Mouse (Mus musculus): ENCODE measurements at regions not wholly inside any gene's neighbourhood (a gene's known extent, or its start where the extent isn't known, plus 50 kb on each side); places are given as distances from the start of the nearest gene placed in this dataset.
A peak's percentile ranks its signal among the peaks of the same experiment; 100 is the strongest.

DNA sequence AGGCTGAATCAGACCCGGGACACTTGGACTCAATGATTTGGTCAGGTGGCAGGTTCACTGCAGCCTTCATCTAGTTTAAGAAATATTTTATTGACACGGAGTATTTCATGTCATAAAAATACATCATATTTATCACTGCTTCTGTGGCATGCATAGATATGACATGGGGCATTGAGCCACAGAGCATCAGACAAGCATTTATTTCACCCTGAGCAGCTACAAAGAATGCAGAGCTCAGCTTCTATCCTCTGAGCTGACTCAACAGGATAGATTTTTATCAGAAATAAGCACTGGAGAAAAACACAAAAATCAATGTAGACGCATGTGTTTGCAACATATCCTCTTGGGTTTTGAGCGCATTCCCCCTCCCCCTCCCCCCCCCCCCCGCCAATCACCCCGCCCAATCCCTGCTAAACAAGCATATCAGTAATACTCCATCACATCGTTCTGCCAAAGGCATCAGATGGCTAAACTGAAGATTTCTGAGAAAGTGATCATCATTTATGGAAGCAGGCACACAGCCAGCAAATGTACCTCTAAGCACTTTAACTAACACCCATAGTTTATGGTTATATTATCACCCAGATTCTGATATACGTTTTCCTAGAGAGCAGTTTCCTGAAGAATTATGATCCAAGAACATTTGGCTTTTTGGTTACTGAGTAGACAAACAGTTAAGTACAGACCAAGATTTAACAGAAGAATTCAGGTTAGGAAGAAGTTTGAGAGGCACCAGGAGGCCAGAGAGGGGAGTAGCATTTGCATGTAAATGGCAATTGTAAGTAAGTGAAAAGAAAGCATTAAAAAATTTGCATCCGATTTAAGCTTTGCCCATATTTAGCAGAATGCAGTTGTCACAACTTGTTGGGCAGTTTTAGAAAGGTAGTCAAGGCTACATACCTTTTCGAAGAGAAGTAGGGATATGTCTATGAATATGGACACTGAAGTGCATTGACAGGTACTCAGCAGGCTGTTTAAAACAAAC, 856.6 kb downstream of the Galc start:
- TF ChIP-seq POU5F1 (IDR thresholded peaks at IDR 0.05; ENCODE audit: borderline replicate concordance, low read length) (peak; percentile 54; the same call in 1 of the 2 replicates), CTCF (conservative IDR thresholded peaks at IDR 0.05; ENCODE audit: low read length) (no peak)
- Histone ChIP-seq H3K36me3 (ENCODE audit: insufficient read depth, low read length) (no peaks in the 10 kb centered on the region), H3K4me1 (replicated peaks; ENCODE audit: low read depth, low read length) (peaks cover 18% of the 10 kb centered on the region), H3K9me3 (ENCODE audit: low read length) (no peaks in the 10 kb centered on the region), H3K27me3 (ENCODE audit: insufficient read depth, low read length) (no peaks in the 10 kb centered on the region), H3K4me3 (replicated peaks; ENCODE audit: low read length) (no peak overlapping the region)

DNA sequence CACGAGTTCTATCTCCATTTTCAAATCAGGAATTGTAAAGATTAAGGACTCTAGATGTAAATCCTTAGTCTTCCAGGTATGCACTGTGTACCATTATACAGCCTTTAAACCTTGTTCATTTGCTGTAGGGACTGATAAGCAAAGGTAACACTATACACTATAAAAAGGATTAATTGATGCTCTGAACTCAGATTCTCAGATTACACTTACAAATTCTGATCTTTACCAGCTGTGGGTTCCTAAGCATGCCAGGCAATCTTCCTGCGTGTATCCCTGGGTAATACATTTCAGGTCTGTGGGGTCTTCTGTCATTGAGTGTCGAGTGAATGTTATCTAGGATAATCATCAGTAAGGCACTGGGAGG, 860.7 kb downstream of the Galc start:
- no peaks in the 10 kb centered on the region for H3K27me3 ChIP-seq (ENCODE audit: insufficient read depth, low read length)
- no peak for TF ChIP-seq NANOG (IDR thresholded peaks at IDR 0.05; ENCODE audit: borderline replicate concordance, low read length)
- no peak for TF ChIP-seq CTCF (conservative IDR thresholded peaks at IDR 0.05; ENCODE audit: low read length)
- no peak for TF ChIP-seq POU5F1 (IDR thresholded peaks at IDR 0.05; ENCODE audit: borderline replicate concordance, low read length)
- H3K9me3 ChIP-seq (ENCODE audit: low read length): no peaks in the 10 kb centered on the region
- peaks cover 15% of the 10 kb centered on the region for H3K4me1 ChIP-seq (replicated peaks; ENCODE audit: low read depth, low read length)
- no peak overlapping the region for H3K4me3 ChIP-seq (replicated peaks; ENCODE audit: low read length)
- no peaks in the 10 kb centered on the region for H3K36me3 ChIP-seq (ENCODE audit: insufficient read depth, low read length)

DNA sequence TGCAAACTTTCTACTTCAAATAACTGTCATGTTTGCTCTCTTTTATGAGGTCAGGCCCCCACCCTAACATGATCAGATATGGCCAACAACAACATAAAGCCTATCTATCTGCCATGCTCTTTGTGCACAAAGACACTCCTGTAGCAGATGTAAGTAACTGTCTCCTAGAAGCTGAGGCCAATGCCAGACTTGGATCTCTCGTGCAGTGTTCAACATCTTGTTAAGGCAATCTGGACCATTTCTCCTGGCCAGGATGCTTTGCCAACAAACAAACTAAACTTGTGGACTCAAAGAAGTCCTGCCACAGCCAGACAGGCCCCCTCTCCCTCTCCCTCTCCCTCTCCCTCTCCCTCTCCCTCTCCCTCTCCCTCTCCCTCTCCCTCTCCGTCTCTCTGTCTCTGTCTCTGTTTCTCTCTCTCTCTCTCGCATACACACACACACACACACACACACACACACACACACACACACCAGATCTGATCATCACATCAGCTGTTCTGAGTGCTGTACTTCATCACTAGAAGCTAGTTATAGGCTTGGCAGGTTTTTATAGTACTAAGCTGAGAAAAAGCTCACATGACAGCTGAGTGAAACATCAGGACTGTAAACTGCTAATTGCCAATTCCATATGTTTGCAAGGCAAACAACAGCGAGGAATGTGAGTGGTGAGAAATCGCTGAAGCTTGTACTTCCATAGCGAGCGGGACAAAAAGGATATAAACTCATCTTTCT, 861.2 kb downstream of the Galc start:
- H3K9me3 ChIP-seq (ENCODE audit: low read length): no peaks in the 10 kb centered on the region
- TF ChIP-seq POU5F1 (IDR thresholded peaks at IDR 0.05; ENCODE audit: borderline replicate concordance, low read length) (no peak), CTCF (conservative IDR thresholded peaks at IDR 0.05; ENCODE audit: low read length) (no peak), NANOG (IDR thresholded peaks at IDR 0.05; ENCODE audit: borderline replicate concordance, low read length) (no peak)
- no peak overlapping the region for H3K4me3 ChIP-seq (replicated peaks; ENCODE audit: low read length)
- H3K36me3 ChIP-seq (ENCODE audit: insufficient read depth, low read length): no peaks in the 10 kb centered on the region
- H3K27me3 ChIP-seq (ENCODE audit: insufficient read depth, low read length): no peaks in the 10 kb centered on the region
- peaks cover 9% of the 10 kb centered on the region for H3K4me1 ChIP-seq (replicated peaks; ENCODE audit: low read depth, low read length)

DNA sequence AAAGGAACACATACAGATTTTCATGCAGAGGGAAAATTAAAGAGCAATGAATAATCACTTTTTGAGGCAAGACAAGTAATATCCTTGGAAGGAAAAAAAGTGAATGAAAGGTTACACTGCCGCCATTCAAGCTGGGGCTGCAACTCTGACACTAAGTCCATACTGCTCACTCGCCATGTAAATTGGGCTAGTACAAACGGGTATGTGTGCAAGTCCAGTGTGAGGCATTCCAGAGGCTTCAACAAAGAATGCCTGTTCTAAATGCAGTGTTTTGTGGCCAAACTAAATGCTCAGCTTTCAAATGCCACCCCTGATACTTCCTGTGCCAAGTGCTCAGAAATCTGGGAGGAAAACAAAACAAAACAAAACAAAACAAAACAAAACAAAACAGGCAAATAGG, 897.5 kb downstream of the Galc start:
- Histone ChIP-seq H3K4me1 (replicated peaks; ENCODE audit: low read depth, low read length) (no peaks in the 10 kb centered on the region), H3K4me3 (replicated peaks; ENCODE audit: low read length) (no peak overlapping the region), H3K9me3 (ENCODE audit: low read length) (no peaks in the 10 kb centered on the region), H3K27me3 (ENCODE audit: insufficient read depth, low read length) (no peaks in the 10 kb centered on the region), H3K36me3 (ENCODE audit: insufficient read depth, low read length) (no peaks in the 10 kb centered on the region)
- TF ChIP-seq CTCF (conservative IDR thresholded peaks at IDR 0.05; ENCODE audit: low read length) (no peak), NANOG (IDR thresholded peaks at IDR 0.05; ENCODE audit: borderline replicate concordance, low read length) (no peak)

DNA sequence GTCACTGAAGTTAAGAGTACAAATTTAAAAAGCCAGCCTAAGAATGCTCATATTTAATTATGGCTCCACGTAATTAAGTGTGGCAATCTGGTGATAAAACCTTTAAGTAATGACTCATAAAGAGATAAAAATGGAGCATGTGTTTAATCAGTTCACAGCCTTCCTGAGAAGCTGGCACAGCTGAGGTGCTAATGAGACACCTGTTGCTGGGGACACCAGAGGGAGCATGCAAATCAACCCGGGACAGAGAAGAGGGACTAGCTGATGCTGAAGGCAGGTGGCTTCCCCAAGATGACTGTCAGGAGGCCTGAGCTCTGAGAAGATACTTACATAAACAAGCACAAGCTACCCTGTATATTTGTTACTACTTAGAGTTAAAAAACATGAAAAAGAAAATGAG, 898.6 kb downstream of the Galc start:
- H3K36me3 ChIP-seq (ENCODE audit: insufficient read depth, low read length): no peaks in the 10 kb centered on the region
- H3K9me3 ChIP-seq (ENCODE audit: low read length): no peaks in the 10 kb centered on the region
- H3K27me3 ChIP-seq (ENCODE audit: insufficient read depth, low read length): no peaks in the 10 kb centered on the region
- TF ChIP-seq CTCF (conservative IDR thresholded peaks at IDR 0.05; ENCODE audit: low read length): no peak
- TF ChIP-seq NANOG (IDR thresholded peaks at IDR 0.05; ENCODE audit: borderline replicate concordance, low read length): no peak
- no peak for TF ChIP-seq POU5F1 (IDR thresholded peaks at IDR 0.05; ENCODE audit: borderline replicate concordance, low read length)
- H3K4me1 ChIP-seq (replicated peaks; ENCODE audit: low read depth, low read length): no peaks in the 10 kb centered on the region
- H3K4me3 ChIP-seq (replicated peaks; ENCODE audit: low read length): no peak overlapping the region

DNA sequence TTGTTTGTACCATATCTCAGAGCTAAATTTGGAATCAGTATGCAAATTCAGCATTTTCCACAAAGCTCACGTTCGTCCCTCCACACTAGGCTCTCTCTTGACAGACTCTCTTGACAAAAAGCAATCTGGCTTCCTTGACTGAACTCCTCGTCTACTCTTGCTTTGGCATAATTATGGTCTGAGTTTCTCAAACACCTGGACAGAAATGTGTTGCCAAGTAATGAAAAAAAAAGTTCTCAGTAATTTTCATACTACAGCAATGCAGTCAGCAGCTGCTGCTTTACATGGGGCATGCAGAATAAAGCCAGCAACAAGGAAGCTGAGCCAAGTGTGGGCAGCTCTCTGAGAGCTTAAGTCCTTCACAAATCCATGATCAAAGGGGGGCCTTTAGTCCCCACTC, 932.7 kb downstream of the Galc start:
- H3K27me3 ChIP-seq (ENCODE audit: insufficient read depth, low read length): no peaks in the 10 kb centered on the region
- H3K9me3 ChIP-seq (ENCODE audit: low read length): no peaks in the 10 kb centered on the region
- no peaks in the 10 kb centered on the region for H3K36me3 ChIP-seq (ENCODE audit: insufficient read depth, low read length)
- no peaks in the 10 kb centered on the region for H3K4me1 ChIP-seq (replicated peaks; ENCODE audit: low read depth, low read length)
- TF ChIP-seq NANOG (IDR thresholded peaks at IDR 0.05; ENCODE audit: borderline replicate concordance, low read length) (no peak), CTCF (conservative IDR thresholded peaks at IDR 0.05; ENCODE audit: low read length) (no peak), POU5F1 (IDR thresholded peaks at IDR 0.05; ENCODE audit: borderline replicate concordance, low read length) (no peak)
- H3K4me3 ChIP-seq (replicated peaks; ENCODE audit: low read length): no peak overlapping the region

DNA sequence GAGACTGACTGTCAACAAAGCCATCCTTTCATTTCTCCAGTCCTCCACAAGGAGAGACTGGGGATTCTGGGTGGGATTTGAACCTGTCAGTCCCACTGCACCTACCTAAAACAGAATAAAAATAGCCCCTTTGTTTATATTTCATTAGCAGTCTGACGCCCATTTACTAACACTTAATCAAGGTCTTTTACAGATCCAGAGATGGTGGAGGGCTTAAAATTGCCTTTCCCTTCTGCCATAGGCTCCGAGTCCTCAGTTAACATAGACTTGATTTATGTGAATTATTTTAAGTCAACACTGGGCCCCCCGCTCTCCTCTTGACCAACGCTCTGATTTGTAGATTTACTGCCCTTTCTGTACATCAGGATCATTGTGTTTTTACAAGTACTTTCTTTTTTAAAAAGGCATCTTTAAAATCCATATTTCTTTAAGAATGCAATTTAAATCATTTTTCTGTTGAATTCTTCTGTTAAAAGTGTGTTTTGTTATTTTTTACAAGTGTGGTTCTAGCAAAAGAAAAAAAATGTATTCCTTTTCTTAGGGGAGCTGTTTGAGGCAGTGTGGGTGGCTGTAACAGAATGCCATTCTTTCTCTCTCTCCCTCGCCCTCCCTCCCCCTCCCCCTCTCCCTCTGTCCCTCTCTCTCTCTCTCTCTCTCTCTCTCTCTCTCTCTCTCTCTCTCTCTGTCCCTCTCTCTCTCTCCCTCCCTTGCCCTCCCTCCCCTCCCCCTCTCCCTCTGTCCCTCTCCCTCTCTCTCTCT, 946.8 kb downstream of the Galc start:
- Histone ChIP-seq H3K4me3 (replicated peaks; ENCODE audit: low read length) (no peak overlapping the region), H3K27me3 (ENCODE audit: insufficient read depth, low read length) (no peaks in the 10 kb centered on the region), H3K36me3 (ENCODE audit: insufficient read depth, low read length) (no peaks in the 10 kb centered on the region), H3K4me1 (replicated peaks; ENCODE audit: low read depth, low read length) (no peaks in the 10 kb centered on the region), H3K9me3 (ENCODE audit: low read length) (no peaks in the 10 kb centered on the region)
- TF ChIP-seq POU5F1 (IDR thresholded peaks at IDR 0.05; ENCODE audit: borderline replicate concordance, low read length): no peak

DNA sequence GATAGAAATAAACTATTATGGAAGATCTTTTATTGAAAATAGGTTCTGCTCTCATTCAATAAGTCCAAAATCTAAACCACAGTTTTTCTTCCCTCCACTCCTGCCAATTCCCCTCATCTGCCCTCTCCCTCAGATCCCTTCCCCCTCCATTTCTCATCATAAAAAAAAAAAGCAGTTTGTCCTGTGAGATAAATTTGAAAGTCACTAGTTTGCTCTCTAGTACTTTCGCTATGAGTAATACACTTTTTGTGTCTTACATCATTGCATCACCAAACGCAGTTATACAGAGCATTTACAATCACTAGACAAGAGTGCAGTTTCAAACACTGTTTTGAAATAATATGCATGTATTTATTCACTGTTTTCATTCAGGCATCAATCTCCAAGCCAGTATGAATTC, 980.5 kb downstream of the Galc start:
- H3K27me3 ChIP-seq (ENCODE audit: insufficient read depth, low read length): no peaks in the 10 kb centered on the region
- no peaks in the 10 kb centered on the region for H3K9me3 ChIP-seq (ENCODE audit: low read length)
- no peaks in the 10 kb centered on the region for H3K36me3 ChIP-seq (ENCODE audit: insufficient read depth, low read length)
- no peak for TF ChIP-seq CTCF (conservative IDR thresholded peaks at IDR 0.05; ENCODE audit: low read length)
- TF ChIP-seq NANOG (IDR thresholded peaks at IDR 0.05; ENCODE audit: borderline replicate concordance, low read length): no peak
- no peak for TF ChIP-seq POU5F1 (IDR thresholded peaks at IDR 0.05; ENCODE audit: borderline replicate concordance, low read length)
- no peak overlapping the region for H3K4me3 ChIP-seq (replicated peaks; ENCODE audit: low read length)
- H3K4me1 ChIP-seq (replicated peaks; ENCODE audit: low read depth, low read length): no peaks in the 10 kb centered on the region
